Mouse (Mus musculus): ENCODE measurements around the gene Vmn1r22. TPM values are rescaled to one million over a fixed set of nuclear protein-coding genes. Genes with fewer than 3 reads are reported as not detected.

The Vmn1r22 gene
- not detected for polyA plus RNA-seq (2017; shearing (Covaris generic))

DNA sequence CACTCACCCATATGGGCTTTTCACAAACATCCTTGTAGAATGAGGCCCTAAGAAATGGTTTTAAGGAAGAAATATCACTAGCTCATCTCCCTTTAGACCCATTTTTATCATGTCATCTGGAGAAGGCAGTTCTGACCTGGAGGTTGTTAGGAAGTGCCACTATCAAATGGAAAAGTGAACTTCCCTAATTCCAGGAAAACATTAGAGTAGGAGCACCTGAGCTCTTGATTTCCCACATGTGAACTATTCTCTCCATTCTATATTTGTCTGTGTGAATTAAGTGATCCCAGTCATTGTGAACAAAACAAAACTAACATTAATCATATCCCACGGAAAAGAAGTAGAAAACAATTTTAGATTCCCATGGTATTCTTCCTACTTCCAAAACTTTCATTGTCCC, at the start of gene Vmn1r22:
Gene Vmn1r22 (minus strand): TSS at position 101 of the 400 bp plus-strand sequence.

DNA sequence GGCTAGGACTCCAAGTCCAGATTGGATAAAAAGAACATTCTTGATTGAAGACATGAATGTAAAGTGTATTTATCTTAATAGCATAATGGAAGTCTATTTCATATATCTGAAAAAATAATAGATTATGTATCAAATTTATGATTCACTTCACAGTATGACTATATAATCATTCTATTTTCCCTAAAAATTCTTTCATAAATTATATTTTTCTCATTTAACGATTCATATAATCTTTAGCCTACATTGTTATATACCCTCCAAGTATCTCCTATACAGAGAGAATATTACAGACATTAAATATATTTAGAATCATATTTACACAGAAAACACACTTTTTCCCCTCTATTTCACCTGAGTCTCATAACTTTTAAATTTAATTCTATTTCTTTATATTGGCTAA, 18.9 kb upstream of the Vmn1r22 start, which contains the start of gene Vmn1r23:
Gene Vmn1r23 (minus strand): TSS at position 101 of the 400 bp plus-strand sequence.

DNA sequence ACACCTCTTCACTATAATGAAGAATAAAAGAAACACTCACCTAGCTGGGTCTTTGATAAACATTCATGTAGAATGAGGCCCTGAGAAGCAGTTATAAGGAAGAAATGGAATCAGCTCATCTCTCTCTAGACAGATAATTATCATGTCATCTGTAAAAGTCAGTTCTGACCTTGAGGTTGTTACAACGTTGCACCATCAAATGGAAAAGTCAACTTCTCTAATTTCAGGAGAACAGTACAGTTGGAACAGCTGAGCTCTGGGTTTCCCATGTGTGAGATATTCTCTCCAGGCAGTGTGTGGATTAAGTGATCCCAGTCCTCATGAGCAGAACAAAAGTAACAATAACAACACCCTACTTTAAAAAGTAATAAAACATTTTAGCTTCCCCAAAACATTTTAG, 57.5 kb downstream of the Vmn1r22 start, which contains the start of gene Vmn1r21:
Gene Vmn1r21 (minus strand): TSS at position 58 of the 400 bp plus-strand sequence.

Other genes with a start within 250 kb of the Vmn1r22 start
- gene Pyurf, start 215.9 kb downstream of the Vmn1r22 start, polyA plus RNA-seq (2017; shearing (Covaris generic)): 7.3 TPM
- gene Lancl2, start 205.5 kb downstream of the Vmn1r22 start, polyA plus RNA-seq (2017; shearing (Covaris generic)): 6.9 TPM
- gene Vopp1, start 82.9 kb downstream of the Vmn1r22 start, polyA plus RNA-seq (2017; shearing (Covaris generic)): 57.3 TPM
- not detected for gene Vmn1r21, start 57.7 kb downstream of the Vmn1r22 start, polyA plus RNA-seq (2017; shearing (Covaris generic))
- not detected for gene Vmn1r23, start 18.8 kb upstream of the Vmn1r22 start, polyA plus RNA-seq (2017; shearing (Covaris generic))
- not detected for gene Vmn1r24, start 53.5 kb upstream of the Vmn1r22 start, polyA plus RNA-seq (2017; shearing (Covaris generic))
- not detected for gene Vmn1r25, start 72.8 kb upstream of the Vmn1r22 start, polyA plus RNA-seq (2017; shearing (Covaris generic))
- not detected for gene Vmn1r26, start 107.1 kb upstream of the Vmn1r22 start, polyA plus RNA-seq (2017; shearing (Covaris generic))